Mouse (Mus musculus): ENCODE data around the gene Arl3. TPM values are rescaled to one million over a fixed set of nuclear protein-coding genes. Genes with fewer than 3 reads are reported as not detected.

Gene Arl3
- total and polyA plus RNA-seq, 2 experiments from 2014 or later = 66.2 to 220 TPM

DNA sequence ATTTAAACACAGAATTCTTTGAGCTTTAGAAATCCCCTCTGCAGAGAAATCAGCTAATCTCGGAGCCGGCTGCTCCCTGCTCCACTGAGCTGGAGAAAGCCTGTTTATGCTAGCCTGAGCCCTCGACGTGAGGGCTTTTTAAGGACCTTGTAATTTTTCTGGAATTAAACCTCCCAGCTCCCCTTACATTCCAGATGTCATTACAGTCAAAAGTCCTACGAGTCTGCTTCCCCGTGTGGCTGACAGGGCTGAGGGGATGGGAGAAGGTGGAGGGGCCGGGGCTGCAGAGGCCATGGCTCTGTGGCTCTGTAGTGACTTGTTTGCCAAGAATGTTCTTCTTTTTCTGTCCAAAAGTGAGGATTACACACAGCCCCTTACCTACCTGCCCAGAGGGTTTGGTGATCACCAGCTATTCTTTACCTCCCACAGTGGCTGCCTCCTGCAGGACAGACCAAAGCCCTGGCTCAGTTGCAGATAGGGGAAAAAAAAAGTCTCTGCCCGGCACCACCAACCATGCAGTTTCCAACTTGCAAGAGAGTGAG, 42.5 kb downstream of the Arl3 start:
- TF ChIP-seq CTCF (IDR thresholded peaks at IDR 0.05; ENCODE audit: low read depth) = no peak
- Histone ChIP-seq H3K9me3 (ENCODE audit: low read length) (no peaks in the 10 kb centered on the region), H3K27ac (peak overlapping the region; percentile 84), H3K4me3 (ENCODE audit: low read length) (no peak overlapping the region), H3K27me3 (ENCODE audit: insufficient read depth, low read length) (no peaks in the 10 kb centered on the region), H3K9ac (replicated peaks; ENCODE audit: low read length) (peak overlapping the region; percentile 10; the same call in 1 of the 2 replicates), H3K4me1 (ENCODE audit: insufficient read depth, low read length) (peaks cover 47% of the 10 kb centered on the region), H3K36me3 (ENCODE audit: insufficient read depth, low read length) (no peaks in the 10 kb centered on the region), H3K4me2 (ENCODE audit: low read depth, low read length) (peak overlapping the region; percentile 10; the same call in 1 of the 2 replicates)
- DNase-seq (ENCODE audit: low spot score) = no peak
- 17% methylated on average over 8 of the region's 8 CpGs for WGBS
- no peak for ATAC-seq

DNA sequence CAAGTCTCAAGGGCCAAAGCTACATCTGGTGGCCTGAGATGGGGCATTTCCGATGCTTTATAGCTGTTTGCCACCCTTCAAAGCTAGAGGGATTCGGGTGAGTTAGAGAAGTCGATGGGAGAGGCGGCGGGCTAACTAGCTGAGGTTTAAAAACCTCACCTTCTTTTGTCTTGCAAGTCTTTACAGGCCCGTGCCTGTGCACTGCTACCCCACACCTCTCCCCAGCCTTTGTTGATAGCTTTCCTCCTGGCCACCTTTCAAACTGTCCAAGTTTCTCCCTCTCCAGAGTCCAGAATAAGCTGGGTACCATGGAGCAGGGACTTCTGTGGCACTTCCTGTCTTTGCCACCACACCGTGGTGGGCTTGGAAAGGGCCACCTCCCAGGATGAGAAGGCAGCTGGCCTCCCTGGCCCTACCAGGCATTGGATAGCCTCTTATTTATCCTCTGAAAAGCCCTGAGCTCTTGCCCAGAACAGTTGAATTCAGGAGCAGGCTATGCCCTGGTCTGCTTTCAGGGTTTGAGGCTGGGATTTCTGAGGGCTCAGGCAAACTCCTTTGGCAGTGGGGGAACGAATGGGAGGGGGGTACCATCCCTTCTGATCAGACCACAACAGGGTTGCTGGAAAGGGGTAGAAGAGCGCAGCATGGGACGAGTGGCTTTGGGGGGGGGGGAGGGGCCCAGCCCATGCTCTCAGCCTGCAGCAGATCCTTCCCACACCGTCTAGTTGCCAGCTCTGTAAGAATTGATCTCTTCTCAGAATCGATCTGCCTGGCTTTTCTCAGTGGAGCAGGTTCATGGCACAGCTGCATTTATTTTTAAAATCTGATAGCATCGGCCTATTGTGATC, 43.2 kb downstream of the Arl3 start:
- DNase-seq (ENCODE audit: low spot score) (peak; percentile 43), ATAC-seq (peak; percentile 24; the same call in 1 of the 2 replicates)
- TF ChIP-seq CTCF (IDR thresholded peaks at IDR 0.05; ENCODE audit: low read depth) = peak; percentile 7; the same call in 1 of the 2 replicates
- H3K27me3 ChIP-seq (ENCODE audit: insufficient read depth, low read length) = no peaks in the 10 kb centered on the region
- peak overlapping the region; percentile 40 for H3K9ac ChIP-seq (replicated peaks; ENCODE audit: low read length)
- peaks cover 49% of the 10 kb centered on the region for H3K4me1 ChIP-seq (ENCODE audit: insufficient read depth, low read length)
- H3K27ac ChIP-seq = peak overlapping the region; percentile 84
- H3K4me3 ChIP-seq (ENCODE audit: low read length) = no peak overlapping the region
- H3K36me3 ChIP-seq (ENCODE audit: insufficient read depth, low read length) = no peaks in the 10 kb centered on the region
- 14% methylated on average over 13 of the region's 13 CpGs for WGBS
- H3K9me3 ChIP-seq (ENCODE audit: low read length) = no peaks in the 10 kb centered on the region
- peak overlapping the region; percentile 60 for H3K4me2 ChIP-seq (ENCODE audit: low read depth, low read length)

DNA sequence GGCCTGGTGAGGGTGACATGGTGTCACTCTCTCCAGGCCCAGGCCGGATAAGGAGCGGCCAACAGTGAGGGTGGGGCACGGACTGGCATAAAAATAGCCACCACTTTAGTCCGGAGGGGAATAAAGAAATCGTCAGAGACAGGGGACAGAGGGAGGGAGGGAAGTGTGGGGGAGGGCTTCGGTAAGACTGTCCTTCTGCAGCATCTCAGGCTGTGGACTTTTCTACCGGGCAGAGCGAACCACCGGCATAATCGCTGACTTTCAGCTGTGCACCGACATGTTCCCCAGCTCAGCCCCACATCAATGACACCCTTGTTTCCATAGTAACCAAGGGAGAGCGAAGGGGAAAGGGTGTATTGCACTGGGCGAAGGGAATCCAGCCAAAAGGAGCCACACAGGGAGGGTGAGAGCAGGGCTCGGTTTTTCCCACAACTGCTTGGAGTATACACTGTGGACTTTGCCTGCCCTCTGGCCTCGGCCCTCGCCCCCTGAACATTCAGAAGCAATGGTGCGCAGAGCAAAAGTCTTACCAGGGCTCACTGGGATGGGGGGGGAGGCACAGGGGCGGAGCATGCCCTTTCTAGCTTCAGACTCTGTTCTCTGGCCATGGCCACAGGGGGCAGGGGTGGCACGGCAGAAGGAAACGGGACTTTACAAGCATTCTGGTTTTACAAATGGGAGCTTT, 44.3 kb downstream of the Arl3 start:
- TF ChIP-seq CTCF (IDR thresholded peaks at IDR 0.05; ENCODE audit: low read depth) = peak; percentile 33; the same call in 1 of the 2 replicates
- peak; percentile 71 for ATAC-seq
- Histone ChIP-seq H3K27ac (peak overlapping the region; percentile 84), H3K27me3 (ENCODE audit: insufficient read depth, low read length) (no peaks in the 10 kb centered on the region), H3K9ac (replicated peaks; ENCODE audit: low read length) (peak overlapping the region; percentile 40), H3K4me1 (ENCODE audit: insufficient read depth, low read length) (peaks cover 59% of the 10 kb centered on the region), H3K4me3 (ENCODE audit: low read length) (peak overlapping the region; percentile 20), H3K9me3 (ENCODE audit: low read length) (no peaks in the 10 kb centered on the region), H3K4me2 (ENCODE audit: low read depth, low read length) (peak overlapping the region; percentile 60), H3K36me3 (ENCODE audit: insufficient read depth, low read length) (no peaks in the 10 kb centered on the region)
- DNase-seq (ENCODE audit: low spot score) = peak; percentile 82
- under 1% methylated on average over 20 of the region's 20 CpGs for WGBS

DNA sequence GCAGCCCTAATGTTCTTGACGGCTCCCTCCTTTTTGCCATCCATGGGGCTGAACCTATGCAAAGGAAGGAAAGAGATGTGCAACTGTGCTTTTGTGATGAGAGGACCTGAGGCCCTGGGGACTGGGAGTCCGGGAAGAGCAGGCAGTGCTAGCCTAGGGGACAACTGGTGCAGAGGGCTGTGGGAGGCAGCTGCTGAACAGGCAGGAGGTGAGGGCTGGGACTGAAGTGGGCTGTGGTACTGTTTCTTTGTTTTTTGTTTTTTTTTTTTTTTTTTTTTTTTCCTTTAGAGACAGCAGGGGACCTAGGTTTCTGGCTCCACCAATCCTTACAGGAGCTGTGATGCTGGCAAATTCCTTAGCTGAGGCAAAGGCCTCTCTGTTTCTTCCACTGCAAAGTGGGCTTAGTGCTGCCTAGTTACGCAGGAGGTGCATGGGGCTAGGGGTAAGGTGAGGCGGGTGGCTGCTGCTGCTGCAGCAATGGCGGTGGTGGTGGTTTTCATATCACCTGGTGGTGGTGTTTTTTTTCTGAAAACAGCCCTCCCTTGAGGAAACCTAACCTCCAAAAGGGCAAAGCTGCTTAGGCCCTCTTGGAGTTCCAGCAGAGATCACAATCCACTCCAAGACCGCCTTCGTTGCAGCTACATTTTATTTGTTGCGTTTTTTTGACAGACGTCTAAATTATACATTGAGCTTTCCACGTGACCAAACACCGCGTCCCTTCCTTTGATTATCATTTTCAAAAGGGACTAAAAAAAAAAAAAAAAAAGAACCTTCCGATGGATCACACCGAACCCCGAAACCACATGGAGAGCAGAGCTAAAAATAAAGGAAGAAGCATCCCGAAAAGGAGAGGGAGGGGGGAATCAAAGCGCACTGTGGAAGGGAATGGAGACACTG, 45.1 kb downstream of the Arl3 start:
- ATAC-seq (no peak), DNase-seq (ENCODE audit: low spot score) (no peak)
- no peaks in the 10 kb centered on the region for H3K36me3 ChIP-seq (ENCODE audit: insufficient read depth, low read length)
- 11% methylated on average over 17 of the region's 17 CpGs for WGBS
- peak overlapping the region; percentile 40 for H3K9ac ChIP-seq (replicated peaks; ENCODE audit: low read length)
- H3K4me1 ChIP-seq (ENCODE audit: insufficient read depth, low read length) = peaks cover 62% of the 10 kb centered on the region
- H3K4me2 ChIP-seq (ENCODE audit: low read depth, low read length) = peak overlapping the region; percentile 60
- TF ChIP-seq CTCF (IDR thresholded peaks at IDR 0.05; ENCODE audit: low read depth) = no peak
- H3K9me3 ChIP-seq (ENCODE audit: low read length) = no peaks in the 10 kb centered on the region
- peak overlapping the region; percentile 20 for H3K4me3 ChIP-seq (ENCODE audit: low read length)
- H3K27me3 ChIP-seq (ENCODE audit: insufficient read depth, low read length) = no peaks in the 10 kb centered on the region
- H3K27ac ChIP-seq = peak overlapping the region; percentile 84

DNA sequence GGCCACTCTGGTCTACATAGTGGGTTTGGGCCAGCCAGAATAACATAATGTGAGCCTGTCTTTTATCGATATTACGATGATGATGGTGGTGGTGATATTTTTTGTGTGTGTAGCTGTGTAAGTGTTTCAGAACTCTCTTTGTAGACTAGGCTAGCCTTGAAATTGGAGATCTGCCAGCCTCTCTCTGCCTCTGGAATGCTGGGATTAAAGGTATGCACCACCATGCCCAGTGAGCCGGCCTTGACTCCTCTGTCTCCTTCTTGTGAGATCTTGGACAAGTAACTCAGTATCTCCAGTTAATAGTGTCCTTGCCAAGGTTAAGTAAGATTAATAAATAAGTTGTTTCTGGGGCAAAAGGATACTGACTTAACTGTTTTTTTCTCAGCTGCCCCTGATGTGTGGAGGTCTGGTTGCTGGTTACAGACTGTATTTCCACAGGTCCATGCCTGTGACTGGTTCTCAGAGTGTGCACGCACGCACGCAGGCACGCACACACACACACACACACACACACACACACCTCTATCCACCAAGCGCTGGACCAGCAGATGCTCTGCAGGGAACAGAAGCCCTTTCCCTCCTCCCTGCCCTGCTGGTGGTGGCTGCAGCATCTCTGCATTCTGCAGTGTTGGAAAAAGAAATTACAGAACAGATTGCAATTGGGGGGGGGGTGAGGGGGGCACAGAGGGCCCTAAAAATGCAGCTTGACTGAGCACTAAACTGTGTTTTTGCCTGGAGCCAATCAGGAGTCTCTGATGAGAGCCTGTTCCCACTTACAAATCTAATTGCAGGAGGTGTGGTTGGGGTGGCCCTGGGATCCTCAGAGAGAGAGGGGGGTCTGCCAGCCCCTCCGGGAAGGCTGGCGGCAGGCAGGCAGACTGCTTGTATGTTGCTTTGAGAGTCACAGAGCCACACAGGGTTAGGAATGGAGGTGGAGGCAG, 47.0 kb downstream of the Arl3 start:
- ATAC-seq = no peak
- Histone ChIP-seq H3K27me3 (ENCODE audit: insufficient read depth, low read length) (no peaks in the 10 kb centered on the region), H3K9ac (replicated peaks; ENCODE audit: low read length) (no peak overlapping the region), H3K4me3 (ENCODE audit: low read length) (no peak overlapping the region), H3K4me1 (ENCODE audit: insufficient read depth, low read length) (peaks cover 48% of the 10 kb centered on the region), H3K4me2 (ENCODE audit: low read depth, low read length) (no peak overlapping the region), H3K27ac (no peak overlapping the region), H3K9me3 (ENCODE audit: low read length) (no peaks in the 10 kb centered on the region), H3K36me3 (ENCODE audit: insufficient read depth, low read length) (no peaks in the 10 kb centered on the region)
- 46% methylated on average over 10 of the region's 10 CpGs for WGBS
- no peak for TF ChIP-seq CTCF (IDR thresholded peaks at IDR 0.05; ENCODE audit: low read depth)
- no peak for DNase-seq (ENCODE audit: low spot score)

Measured in hindbrain, postnatal 0 days (tissue).